Mouse (Mus musculus) G1E (cell line): Measurements from ENCODE around the gene Fgfr2.

ENCODE experiments used
- CTCF ChIP-seq: IDR thresholded peaks from 2 replicates; pipeline ENCODE4 v1.5.1; 2012; ENCODE audit warnings: low read depth, low read length, inconsistent platforms, mixed read lengths
- GATA1 ChIP-seq: IDR thresholded peaks from 2 replicates; pipeline ENCODE4 v1.6.1; 2012; ENCODE audit warnings: borderline replicate concordance, low read length, inconsistent platforms, mixed read lengths
- POLR2AphosphoS5 ChIP-seq: IDR thresholded peaks from 2 replicates; pipeline ENCODE4 v1.6.1; 2012; ENCODE audit warnings: low read depth, low read length, inconsistent platforms; ENCODE audit not compliant: insufficient replicate concordance
- TAL1 ChIP-seq: conservative IDR thresholded peaks from 2 replicates; pipeline ENCODE4 v1.6.1; 2012; ENCODE audit warnings: low read depth, low read length, inconsistent platforms, mixed read lengths

- TF ChIP-seq POLR2AphosphoS5 (no peak), CTCF (no peak), TAL1 (no peak), GATA1 (no peak)
Observed at GRCm38 (mm10) chr7:132669999-132670862, 452.9 kb downstream of the Fgfr2 start.
